Mouse (Mus musculus) left cerebral cortex, adult 11 months (tissue): Measurements from ENCODE around the gene Capg.
"Not testable (repeated sequence)": the region's sequence is repeated elsewhere in the genome, so short reads cannot be mapped to it uniquely, and the experiment has no call there.

Experiments
- DNase-seq: peaks from one replicate; pipeline ENCODE4 v3.0.0; 2022; ENCODE audit warnings: low spot score

Capg gene

GRCm38 (mm10) chr6:72532580-72532979 lies 11.6 kb upstream of the Capg start:
- DNase-seq: no peak

- not testable (repeated sequence) for DNase-seq
These were observed 10.6 kb upstream of the Capg start for GRCm38 (mm10) chr6:72533555-72533954.

- peak; percentile 54 for DNase-seq
These were observed 10.0 kb upstream of the Capg start for GRCm38 (mm10) chr6:72534035-72534809.

GRCm38 (mm10) chr6:72535165-72535564 lies 9.0 kb upstream of the Capg start:
- no peak for DNase-seq

GRCm38 (mm10) chr6:72537998-72538500 lies 6.1 kb upstream of the Capg start:
- no peak for DNase-seq

- DNase-seq: peak; percentile 91
These were observed 5.6 kb upstream of the Capg start for GRCm38 (mm10) chr6:72538562-72539031.

GRCm38 (mm10) chr6:72543265-72543850 lies 833 bp upstream of the Capg start:
- no peak for DNase-seq

GRCm38 (mm10) chr6:72545377-72545776 lies 1.2 kb downstream of the Capg start:
- DNase-seq: no peak

- no peak for DNase-seq
These were observed 2.9 kb downstream of the Capg start for GRCm38 (mm10) chr6:72547121-72547520.

GRCm38 (mm10) chr6:72547862-72548261 lies 3.7 kb downstream of the Capg start:
- DNase-seq: no peak

- DNase-seq: no peak
These were observed 4.9 kb downstream of the Capg start for GRCm38 (mm10) chr6:72549041-72549580.

GRCm38 (mm10) chr6:72550025-72550424 lies 5.8 kb downstream of the Capg start:
- DNase-seq: no peak

- DNase-seq: no peak
These were observed 6.4 kb downstream of the Capg start for GRCm38 (mm10) chr6:72550503-72551100.

- no peak for DNase-seq
These were observed 8.2 kb downstream of the Capg start for GRCm38 (mm10) chr6:72552171-72553078.

GRCm38 (mm10) chr6:72553079-72553412 lies 8.9 kb downstream of the Capg start:
- DNase-seq: no peak

GRCm38 (mm10) chr6:72560801-72561200 lies 16.6 kb downstream of the Capg start:
- DNase-seq: no peak

- DNase-seq: no peak
These were observed 18.3 kb downstream of the Capg start for GRCm38 (mm10) chr6:72562486-72562885.

GRCm38 (mm10) chr6:72562894-72563293 lies 18.7 kb downstream of the Capg start:
- DNase-seq: no peak

- DNase-seq: no peak
These were observed 21.3 kb downstream of the Capg start for GRCm38 (mm10) chr6:72565506-72565905.

- DNase-seq: peak; percentile 83
These were observed 21.9 kb downstream of the Capg start for GRCm38 (mm10) chr6:72566044-72566443.

- DNase-seq: no peak
These were observed 23.3 kb downstream of the Capg start for GRCm38 (mm10) chr6:72567508-72567907.

- DNase-seq: no peak
These were observed 24.5 kb downstream of the Capg start for GRCm38 (mm10) chr6:72568736-72569135.
